Mouse (Mus musculus) thymus, adult 2 months (tissue): Measurements from ENCODE around the gene Nup98. TPM values are rescaled to one million over a fixed set of nuclear protein-coding genes. Genes with fewer than 3 reads are reported as not detected.

Experiments
- DNase-seq: peaks from one replicate; pipeline ENCODE4 v3.0.0; 2021
- H3K27ac ChIP-seq: fragments of 200-500 bp; 2 replicates; pipeline ENCODE4 v1.5.1; 2012; ENCODE audit warnings: low read length, control low read depth; ENCODE audit not compliant: control insufficient read depth, insufficient read depth
- H3K27me3 ChIP-seq: fragments of 200-500 bp; 2 replicates; pipeline ENCODE4 v1.6.1; 2012; ENCODE audit warnings: mild to moderate bottlenecking, low read length, moderate library complexity, mixed read lengths; ENCODE audit not compliant: control insufficient read depth, insufficient read depth
- H3K36me3 ChIP-seq: fragments of 200-500 bp; 2 replicates; pipeline ENCODE4 v1.6.1; 2012; ENCODE audit warnings: mild to moderate bottlenecking, low read length, moderate library complexity; ENCODE audit not compliant: control insufficient read depth, insufficient read depth
- H3K4me1 ChIP-seq: fragments of 200-500 bp; replicated peaks from 2 replicates; pipeline ENCODE4 v1.6.1; 2012; ENCODE audit warnings: low read length; ENCODE audit not compliant: control insufficient read depth, insufficient read depth
- H3K4me3 ChIP-seq: fragments of 200-500 bp; 2 replicates; pipeline ENCODE4 v1.5.1; 2012; ENCODE audit warnings: mild to moderate bottlenecking, low read length, control low read depth, moderate library complexity; ENCODE audit not compliant: control insufficient read depth, insufficient read depth
- CTCF ChIP-seq: fragments of 200-500 bp; IDR thresholded peaks from 2 replicates; pipeline ENCODE4 v1.5.1; 2012; ENCODE audit warnings: mild to moderate bottlenecking, control low read depth, low read length, moderate library complexity, borderline replicate concordance; ENCODE audit not compliant: control insufficient read depth, poor library complexity, insufficient read depth; ENCODE audit errors: extremely low read depth
- POLR2A ChIP-seq: fragments of 200-500 bp; IDR thresholded peaks from 2 replicates; pipeline ENCODE4 v1.6.1; 2012; ENCODE audit warnings: mild to moderate bottlenecking, low read length, control low read depth, moderate library complexity; ENCODE audit not compliant: control insufficient read depth, poor library complexity, insufficient read depth; ENCODE audit errors: extremely low read depth
- WGBS: fragments of 180-500 bp; shearing (Covaris S2); methylation state at CpG from one replicate; pipeline ENCODE4 v1.1.7; 2018; 5-methylcytosine and 5-hydroxymethylcytosine counted together
- polyA plus RNA-seq: library from polyadenylated mRNA; depleted of rRNA; stranded (reverse); fragments of >200 nt; gene quantifications from 2 replicates; pipeline ENCODE4 v1.2.3, GENCODE M21; 2012

Gene Nup98
- polyA plus RNA-seq, 1 experiment: 23.7 TPM

GRCm38 (mm10) chr7:102239591-102239990, 29.6 kb upstream of the Nup98 start:
- peaks cover 11% of the 10 kb centered on the region for H3K4me1 ChIP-seq
- WGBS: 96% methylated on average over 16 of the region's 16 CpGs
- TF ChIP-seq POLR2A (no peak), CTCF (no peak)
- H3K27ac ChIP-seq: no peak overlapping the region
- DNase-seq: no peak
- no peaks in the 10 kb centered on the region for H3K27me3 ChIP-seq
- peaks cover 48% of the 10 kb centered on the region for H3K36me3 ChIP-seq
- no peak overlapping the region for H3K4me3 ChIP-seq

- no peak for DNase-seq
- Histone ChIP-seq H3K27ac (no peak overlapping the region), H3K4me3 (no peak overlapping the region), H3K27me3 (no peaks in the 10 kb centered on the region), H3K36me3 (peaks cover 48% of the 10 kb centered on the region), H3K4me1 (peaks cover 3% of the 10 kb centered on the region)
- 92% methylated on average over 8 of the region's 8 CpGs for WGBS
- no peak for TF ChIP-seq CTCF
- TF ChIP-seq POLR2A: no peak
Measured at GRCm38 (mm10) chr7:102238686-102239286, 28.8 kb upstream of the Nup98 start.

- H3K4me3 ChIP-seq: no peak overlapping the region
- no peak overlapping the region for H3K27ac ChIP-seq
- TF ChIP-seq CTCF (no peak), POLR2A (no peak)
- WGBS: 87% methylated on average over 4 of the region's 4 CpGs
- no peak for DNase-seq
- no peaks in the 10 kb centered on the region for H3K4me1 ChIP-seq
- peaks cover 9% of the 10 kb centered on the region for H3K36me3 ChIP-seq
- H3K27me3 ChIP-seq: no peaks in the 10 kb centered on the region
Measured at GRCm38 (mm10) chr7:102233059-102233458, 23.1 kb upstream of the Nup98 start.

- TF ChIP-seq CTCF: no peak
- TF ChIP-seq POLR2A: no peak
- no peak overlapping the region for H3K27ac ChIP-seq
- H3K4me1 ChIP-seq: no peaks in the 10 kb centered on the region
- no peak overlapping the region for H3K4me3 ChIP-seq
- no peaks in the 10 kb centered on the region for H3K36me3 ChIP-seq
- WGBS: 92% methylated on average over 6 of the region's 6 CpGs
- no peak for DNase-seq
- no peaks in the 10 kb centered on the region for H3K27me3 ChIP-seq
Measured at GRCm38 (mm10) chr7:102229814-102230213, 19.8 kb upstream of the Nup98 start.

GRCm38 (mm10) chr7:102228049-102228670, 18.2 kb upstream of the Nup98 start:
- no peaks in the 10 kb centered on the region for H3K27me3 ChIP-seq
- H3K4me3 ChIP-seq: no peak overlapping the region
- no peak for DNase-seq
- peaks cover under 1% of the 10 kb centered on the region; the same call in 1 of the 2 replicates for H3K4me1 ChIP-seq
- no peaks in the 10 kb centered on the region for H3K36me3 ChIP-seq
- H3K27ac ChIP-seq: no peak overlapping the region
- 98% methylated on average over 4 of the region's 4 CpGs for WGBS
- no peak for TF ChIP-seq CTCF
- TF ChIP-seq POLR2A: no peak

GRCm38 (mm10) chr7:102226051-102226450, 16.1 kb upstream of the Nup98 start:
- H3K27me3 ChIP-seq: no peaks in the 10 kb centered on the region
- H3K4me1 ChIP-seq: peaks cover 3% of the 10 kb centered on the region; the same call in 1 of the 2 replicates
- H3K36me3 ChIP-seq: no peaks in the 10 kb centered on the region
- TF ChIP-seq CTCF (no peak), POLR2A (no peak)
- H3K27ac ChIP-seq: no peak overlapping the region
- H3K4me3 ChIP-seq: no peak overlapping the region
- no peak for DNase-seq
- 98% methylated on average over 6 of the region's 6 CpGs for WGBS

- 95% methylated on average over 5 of the region's 5 CpGs for WGBS
Measured at GRCm38 (mm10) chr7:102223883-102224738, 14.1 kb upstream of the Nup98 start.

More at GRCm38 (mm10) chr7:102223883-102224738, 14.1 kb upstream of the Nup98 start:
- DNase-seq: no peak
- no peak overlapping the region for H3K4me3 ChIP-seq
- H3K36me3 ChIP-seq: no peaks in the 10 kb centered on the region
- TF ChIP-seq CTCF (no peak), POLR2A (no peak)
- no peak overlapping the region for H3K27ac ChIP-seq
- H3K4me1 ChIP-seq: peaks cover 3% of the 10 kb centered on the region; the same call in 1 of the 2 replicates
- H3K27me3 ChIP-seq: no peaks in the 10 kb centered on the region
